Mouse (Mus musculus): Measurements from ENCODE around the gene Trap1.

- TF ChIP-seq CTCF (IDR thresholded peaks at IDR 0.05; ENCODE audit: borderline replicate concordance, insufficient read depth, low read length) (no peak), POLR2A (IDR thresholded peaks at IDR 0.05; ENCODE audit: low read depth, low read length) (no peak)
Observed at GRCm38 (mm10) chr16:4027211-4027610, 50.4 kb downstream of the Trap1 start.
